10 mouse cellular contexts compared by ENCODE assay signal in the genomic region with DNA sequence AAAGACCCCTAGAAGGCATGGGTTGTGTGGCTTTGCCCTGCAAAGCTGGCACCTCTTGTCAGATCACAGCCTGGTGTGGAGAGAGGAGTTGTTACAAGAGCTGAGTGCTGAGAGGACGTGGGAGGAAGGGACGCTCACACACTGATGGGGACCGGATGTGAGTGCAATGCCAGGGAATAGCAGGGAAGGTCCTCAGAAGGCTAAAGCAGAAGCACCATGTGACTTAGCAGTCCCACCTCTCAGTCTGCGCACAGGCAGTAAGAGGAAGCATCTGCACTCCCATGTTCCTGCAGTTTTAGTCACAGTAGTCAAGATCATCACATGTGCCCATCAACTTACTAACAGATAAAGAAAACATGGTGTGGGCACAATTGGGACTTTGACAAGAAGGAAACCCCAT.
A peak's percentile ranks its signal among the peaks of the same experiment; 100 is the strongest.
DNase-seq lines count a peak whose midpoint lies in the region; ATAC-seq and TF ChIP-seq lines count a peak whose summit lies in the region.
"Had no signal": no experiment of that assay in that cellular context is flagged by ENCODE, and none has a peak within 500 bp of the region (broad histone marks: within the 10 kb centered on the region; RNA-seq: fewer than 3 reads in every experiment).

No protein-coding gene starts in this region.

- no peak overlapping the region for H3K9ac ChIP-seq in hindbrain, embryonic 15.5 days
- H3K9ac ChIP-seq in hindbrain, embryonic 12.5 days: no peak overlapping the region
- no peak overlapping the region for H3K9ac ChIP-seq in MEL (ENCODE audit: control insufficient read depth, low read depth, low read length, poor library complexity, severe bottlenecking)
- H3K9ac ChIP-seq in forebrain, embryonic 16.5 days (replicated peaks; ENCODE audit: low read depth, low read length): no peak overlapping the region

- H3K36me3 ChIP-seq in hindbrain, embryonic 15.5 days: no peaks in the 10 kb centered on the region
- no peaks in the 10 kb centered on the region for H3K36me3 ChIP-seq in hindbrain, embryonic 12.5 days
- peaks cover 0 to 18% of the 10 kb centered on the region in 2 experiments; a peak in 2 of 4 replicates for H3K36me3 ChIP-seq in MEL (ENCODE audit: control insufficient read depth in 1 of 2, insufficient read depth in 2 of 2, low read length in 2 of 2)
- no peaks in the 10 kb centered on the region for H3K36me3 ChIP-seq in forebrain, embryonic 16.5 days (ENCODE audit: control insufficient read depth, insufficient read depth)

- no peak overlapping the region for H3K4me3 ChIP-seq in hindbrain, embryonic 15.5 days
- H3K4me3 ChIP-seq in hindbrain, embryonic 12.5 days: no peak overlapping the region
- no peak overlapping the region for H3K4me3 ChIP-seq in MEL (ENCODE audit: control insufficient read depth in 1 of 2, insufficient read depth in 1 of 2, low read depth in 2 of 2, low read length in 2 of 2)
- no peak overlapping the region for H3K4me3 ChIP-seq in forebrain, embryonic 16.5 days (replicated peaks; ENCODE audit: low read length)

- no peaks in the 10 kb centered on the region for H3K27me3 ChIP-seq in hindbrain, embryonic 15.5 days
- no peaks in the 10 kb centered on the region for H3K27me3 ChIP-seq in hindbrain, embryonic 12.5 days
- H3K27me3 ChIP-seq in MEL (ENCODE audit: control insufficient read depth in 1 of 2, insufficient read depth in 2 of 2, low read length in 2 of 2): no peaks in the 10 kb centered on the region
- H3K27me3 ChIP-seq in forebrain, embryonic 16.5 days (replicated peaks; ENCODE audit: control insufficient read depth, insufficient read depth, low read length): no peaks in the 10 kb centered on the region

- no peak overlapping the region for H3K4me2 ChIP-seq in hindbrain, embryonic 15.5 days
- no peak overlapping the region for H3K4me2 ChIP-seq in hindbrain, embryonic 12.5 days (replicated peaks)
- H3K4me2 ChIP-seq in forebrain, embryonic 16.5 days (ENCODE audit: low read length): no peak overlapping the region

- no peak for TF ChIP-seq RAD21 in MEL (IDR thresholded peaks at IDR 0.05; ENCODE audit: low read depth, low read length)

- H3K4me1 ChIP-seq in hindbrain, embryonic 15.5 days (replicated peaks): peaks cover 40% of the 10 kb centered on the region
- H3K4me1 ChIP-seq in hindbrain, embryonic 12.5 days: peaks cover 31% of the 10 kb centered on the region
- H3K4me1 ChIP-seq in MEL (ENCODE audit: control insufficient read depth in 1 of 2, insufficient read depth in 2 of 2, low read length in 2 of 2): peaks cover 12 to 26% of the 10 kb centered on the region in 2 experiments
- peaks cover 56% of the 10 kb centered on the region for H3K4me1 ChIP-seq in forebrain, embryonic 16.5 days (replicated peaks; ENCODE audit: control insufficient read depth, insufficient read depth, low read length)

- no peak for TF ChIP-seq CTCF in MEL (IDR thresholded peaks at IDR 0.05 in 2 of 3, conservative IDR thresholded peaks at IDR 0.05 in 1 of 3; ENCODE audit: control insufficient read depth in 1 of 3, insufficient read depth in 1 of 3, low read depth in 2 of 3, low read length in 3 of 3, poor library complexity in 1 of 3, severe bottlenecking in 1 of 3)

- no peak for TF ChIP-seq EP300 in MEL (IDR thresholded peaks at IDR 0.05; ENCODE audit: low read depth in 1 of 2, low read length in 2 of 2)

- H3K79me2 ChIP-seq in MEL (ENCODE audit: control insufficient read depth, insufficient read depth, low read length, poor library complexity): no peaks in the 10 kb centered on the region

- no peaks in the 10 kb centered on the region for H3K9me3 ChIP-seq in hindbrain, embryonic 15.5 days
- H3K9me3 ChIP-seq in hindbrain, embryonic 12.5 days (replicated peaks): no peaks in the 10 kb centered on the region
- H3K9me3 ChIP-seq in MEL (replicated peaks; ENCODE audit: insufficient read depth, low read length): no peaks in the 10 kb centered on the region
- H3K9me3 ChIP-seq in forebrain, embryonic 16.5 days (ENCODE audit: control insufficient read depth, low read length): no peaks in the 10 kb centered on the region

- no peak for TF ChIP-seq POLR2A in MEL (IDR thresholded peaks at IDR 0.05; ENCODE audit: control insufficient read depth in 1 of 2, insufficient read depth in 1 of 2, low read depth in 1 of 2, low read length in 2 of 2, poor library complexity in 1 of 2)

- ATAC-seq in hindbrain, embryonic 15.5 days (ENCODE audit: low FRiP score, low read depth): no peak
- no peak for ATAC-seq in hindbrain, embryonic 12.5 days (ENCODE audit: low FRiP score)
- ATAC-seq in forebrain, embryonic 16.5 days: no peak

- H3K27ac ChIP-seq in hindbrain, embryonic 15.5 days (replicated peaks): 0 out of 2 replicates have a peak overlapping the region, but pooled peaks have one; percentile 17
- H3K27ac ChIP-seq in hindbrain, embryonic 12.5 days: no peak overlapping the region
- H3K27ac ChIP-seq in MEL (ENCODE audit: control insufficient read depth, low read depth, low read length): no peak overlapping the region
- peak overlapping the region; percentile 89 for H3K27ac ChIP-seq in forebrain, embryonic 16.5 days (ENCODE audit: low read length)

- DNase-seq in MEL (ENCODE audit: low read depth, low spot score): peak; percentile 49
- peak; percentile 23 for DNase-seq in lung, postnatal 14 days
- DNase-seq in frontal cortex, postnatal 14 days (ENCODE audit: low spot score in 2 of 2): no peak
- no peak for DNase-seq in right cerebral cortex, adult 18-20 months
- DNase-seq in left cerebral cortex, adult 8-10 months (ENCODE audit: low spot score in 2 of 2): no peak
- DNase-seq: gastrocnemius, postnatal 14 days; kidney, postnatal 25 days had no signal

- WGBS in hindbrain, embryonic 15.5 days: 77% methylated on average over 4 of the region's 4 CpGs
- 85% methylated on average over 4 of the region's 4 CpGs for WGBS in hindbrain, embryonic 12.5 days
- WGBS in forebrain, embryonic 16.5 days: 59% methylated on average over 4 of the region's 4 CpGs

TF ChIP-seq in MEL, 35 proteins besides CTCF, POLR2A, EP300 and RAD21:
- TF ChIP-seq MYC (IDR thresholded peaks at IDR 0.05; ENCODE audit: low read depth, low read length) (peak; percentile 58; the same call in 1 of the 2 replicates), USF1 (IDR thresholded peaks at IDR 0.05; ENCODE audit: low read depth, low read length) (peak; percentile 75), ETS1 (IDR thresholded peaks at IDR 0.05; ENCODE audit: low read depth, low read length) (no peak), MXI1 (IDR thresholded peaks at IDR 0.05; ENCODE audit: low read depth, low read length) (0 out of 2 replicates have a peak, but pooled peaks have one; percentile 33), SIN3A (IDR thresholded peaks at IDR 0.05; ENCODE audit: low read length) (0 out of 2 replicates have a peak, but pooled peaks have one; percentile 21)

Comparison
In these comparisons a context has a peak if more than half of its experiments do, and no peak if none do; other contexts are left out.
1. H3K27ac ChIP-seq: peak in hindbrain, embryonic 15.5 days (single experiment) and forebrain, embryonic 16.5 days (single experiment); none in hindbrain, embryonic 12.5 days (single experiment) and MEL (single experiment).
2. DNase-seq: peak in MEL (single experiment) and lung, postnatal 14 days (single experiment); none in frontal cortex, postnatal 14 days (0 of 2), right cerebral cortex, adult 18-20 months (single experiment) and left cerebral cortex, adult 8-10 months (0 of 2).